Mouse (Mus musculus): ENCODE measurements around the gene Gm21149.
"Not testable (repeated sequence)": the region's sequence is repeated elsewhere in the genome, so short reads cannot be mapped to it uniquely, and the experiment has no call there.

GRCm38 (mm10) chr5:15507757-15508459 is 31.6 kb upstream of the Gm21149 start:
- TF ChIP-seq POLR2A (IDR thresholded peaks at IDR 0.05; ENCODE audit: borderline replicate concordance, control insufficient read depth, low read depth, low read length); CTCF (IDR thresholded peaks at IDR 0.05; ENCODE audit: control insufficient read depth, insufficient read depth, low read length): not testable (repeated sequence)
